Mouse (Mus musculus): ENCODE results near the gene Cenpp.

GRCm38 (mm10) chr13:49460692-49461414 lies 191.7 kb downstream of the Cenpp start:
- TF ChIP-seq POLR2A (IDR thresholded peaks at IDR 0.05; ENCODE audit: low read depth, low read length) (no peak), CTCF (IDR thresholded peaks at IDR 0.05; ENCODE audit: extremely low read depth, insufficient read depth, insufficient read length, insufficient replicate concordance) (no peak)

All from spleen, adult 2 months (tissue).